ENCODE assay signal across 20 mouse cellular contexts in genomic region chr16:42168292-42168691, GRCm38 (mm10).
"Had no signal": no experiment of that assay in that cellular context is flagged by ENCODE, and none has a peak within 500 bp of the region (broad histone marks: within the 10 kb centered on the region; RNA-seq: fewer than 3 reads in every experiment).

No protein-coding gene starts in this region.

- H3K27ac ChIP-seq: liver, embryonic 13.5 days; liver, embryonic 15.5 days; midbrain, embryonic 10.5 days; midbrain, embryonic 12.5 days; neural tube, embryonic 13.5 days; neural tube, embryonic 15.5 days had no signal

- H3K4me3 ChIP-seq: liver, embryonic 13.5 days; liver, embryonic 15.5 days; midbrain, embryonic 10.5 days; midbrain, embryonic 12.5 days; myocyte; neural tube, embryonic 13.5 days; neural tube, embryonic 15.5 days had no signal

- ATAC-seq: liver, postnatal 0 days; midbrain, embryonic 16.5 days had no signal

- H3K27me3 ChIP-seq: liver, embryonic 13.5 days; liver, embryonic 15.5 days; midbrain, embryonic 12.5 days; neural tube, embryonic 13.5 days; neural tube, embryonic 15.5 days had no signal

- H3K36me3 ChIP-seq: liver, embryonic 13.5 days; liver, embryonic 15.5 days; midbrain, embryonic 10.5 days; midbrain, embryonic 12.5 days; neural tube, embryonic 13.5 days; neural tube, embryonic 15.5 days had no signal

- H3K4me2 ChIP-seq: liver, embryonic 11.5 days; liver, embryonic 13.5 days; liver, embryonic 15.5 days; lung, embryonic 14.5 days; midbrain, embryonic 12.5 days; neural tube, embryonic 13.5 days; neural tube, embryonic 15.5 days had no signal

- DNase-seq: liver, embryonic 13.5 days; liver, postnatal 0 days; lung, embryonic 14.5 days; midbrain, embryonic 14.5 days; retina, postnatal 1 day; right cerebral cortex, adult 18-20 months; right cerebral cortex, postnatal 25 days; right cerebral cortex, postnatal 4 days; spleen, adult 18-20 months; thymus, adult 18-20 months; thymus, postnatal 14 days; thymus, postnatal 36 days had no signal

- H3K4me1 ChIP-seq: liver, embryonic 13.5 days; liver, embryonic 15.5 days; midbrain, embryonic 10.5 days; midbrain, embryonic 12.5 days; neural tube, embryonic 13.5 days had no signal

- H3K9ac ChIP-seq: liver, embryonic 13.5 days; liver, embryonic 15.5 days; liver, postnatal 0 days; lung, embryonic 14.5 days; midbrain, embryonic 12.5 days; neural tube, embryonic 13.5 days; neural tube, embryonic 15.5 days had no signal

- H3K9me3 ChIP-seq: liver, embryonic 13.5 days; liver, embryonic 15.5 days; midbrain, embryonic 10.5 days; midbrain, embryonic 12.5 days; neural tube, embryonic 13.5 days; neural tube, embryonic 15.5 days had no signal
